Mouse (Mus musculus) cerebral cortex, adult 2 months (tissue): ENCODE results near the gene Tor1aip1.

ENCODE experiments used
- WGBS: fragments of 180-500 bp; shearing (Covaris S2); methylation state at CpG from one replicate; pipeline ENCODE4 v1.1.7; 2018; 5-methylcytosine and 5-hydroxymethylcytosine counted together

The Tor1aip1 gene

GRCm38 (mm10) chr1:156033921-156034320 lies 2.4 kb downstream of the Tor1aip1 start:
- 95% methylated on average over 7 of the region's 7 CpGs for WGBS

- 86% methylated on average over 4 of the region's 4 CpGs for WGBS
Observed at GRCm38 (mm10) chr1:156028340-156028975, 7.8 kb downstream of the Tor1aip1 start.

- WGBS = 81% methylated on average over 3 of the region's 3 CpGs
Observed at GRCm38 (mm10) chr1:156027849-156028248, 8.4 kb downstream of the Tor1aip1 start.

GRCm38 (mm10) chr1:156024831-156025503 lies 11.3 kb downstream of the Tor1aip1 start:
- 44% methylated on average over 8 of the region's 8 CpGs for WGBS

DNA sequence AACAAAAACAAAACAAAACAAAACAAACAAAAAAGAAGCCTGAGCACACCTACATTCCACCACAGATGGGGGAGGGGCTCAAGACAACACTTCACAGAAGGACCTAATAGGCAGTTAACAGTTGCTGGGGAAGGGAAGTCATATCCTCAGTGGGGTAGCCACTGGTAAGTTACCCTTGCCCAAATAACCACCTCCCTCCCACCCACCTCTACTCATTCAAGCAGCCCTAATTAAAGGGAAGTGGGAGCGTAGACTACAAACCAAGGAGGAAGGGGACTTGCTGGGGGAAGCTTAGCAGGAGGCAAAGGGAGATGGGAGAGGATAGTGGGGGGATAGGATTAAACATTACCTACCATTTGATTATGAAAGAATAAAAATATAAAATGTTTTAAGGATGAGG lies 15.9 kb downstream of the Tor1aip1 start:
- WGBS = 95% methylated on average over 1 of the region's 1 CpGs

- 93% methylated on average over 1 of the region's 1 CpGs for WGBS
Observed at GRCm38 (mm10) chr1:156019800-156020199, 16.5 kb downstream of the Tor1aip1 start.

GRCm38 (mm10) chr1:156009003-156009402 lies 27.3 kb downstream of the Tor1aip1 start:
- 100% methylated on average over 1 of the region's 1 CpGs for WGBS

DNA sequence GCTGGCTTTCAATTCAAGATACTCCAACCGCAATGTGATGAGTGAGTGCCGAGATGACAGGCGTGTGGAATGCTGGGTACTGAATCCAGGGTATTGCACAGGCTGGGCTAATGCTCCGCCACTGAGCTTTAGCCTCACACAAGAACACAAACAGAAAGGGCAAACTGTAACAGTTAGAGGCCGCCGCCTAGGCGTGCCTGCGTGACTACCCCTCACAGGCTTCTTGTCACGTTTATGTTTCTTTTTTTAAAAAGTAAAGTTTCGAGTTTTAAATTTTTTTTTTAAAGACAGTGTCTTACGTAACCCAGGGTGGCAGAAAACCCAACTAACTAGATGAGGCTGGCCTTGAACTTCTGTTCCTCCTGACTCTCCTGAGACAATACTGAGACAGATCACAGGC lies 30.4 kb downstream of the Tor1aip1 start:
- WGBS = 91% methylated on average over 11 of the region's 11 CpGs

GRCm38 (mm10) chr1:156003201-156003935 lies 32.9 kb downstream of the Tor1aip1 start:
- WGBS = 81% methylated on average over 7 of the region's 7 CpGs

DNA sequence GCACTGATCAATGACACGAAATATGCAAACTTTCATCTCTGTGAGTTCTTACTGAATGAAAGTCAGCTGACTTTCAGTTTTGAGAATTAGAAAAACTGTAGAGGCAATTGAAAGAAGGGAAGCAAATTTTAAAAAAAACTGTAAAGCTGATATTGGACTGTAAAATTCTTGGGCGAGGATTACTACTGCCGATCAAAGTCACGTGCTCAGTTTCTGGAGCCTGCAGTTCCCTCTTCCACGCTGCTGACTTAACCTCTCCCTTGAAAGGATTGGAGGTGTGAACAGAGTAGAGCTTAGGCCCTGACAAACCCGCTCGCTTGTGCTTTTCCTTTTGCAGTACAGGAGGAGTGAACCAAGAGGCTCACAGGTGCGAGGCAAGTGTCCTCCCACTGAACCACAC lies 33.9 kb downstream of the Tor1aip1 start:
- WGBS = 89% methylated on average over 8 of the region's 8 CpGs

DNA sequence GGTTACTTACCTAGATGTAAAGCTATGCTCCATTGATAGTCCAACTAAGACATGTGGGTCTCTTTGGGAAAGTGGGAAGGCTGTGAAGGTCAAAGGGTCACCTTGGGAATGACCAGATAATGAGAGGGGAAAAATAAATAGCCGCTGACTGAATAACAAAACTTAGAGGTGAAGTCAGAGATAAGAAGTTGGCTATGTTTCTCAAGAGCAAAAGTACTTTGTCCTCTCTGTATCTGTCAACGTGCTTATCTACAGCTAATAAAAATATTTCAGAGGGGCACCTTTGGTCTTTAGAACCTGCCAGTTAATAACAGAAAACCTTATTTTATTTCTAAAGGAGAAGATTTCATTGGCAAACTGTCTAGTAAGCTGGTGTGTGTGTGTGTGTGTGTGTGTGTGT lies 40.7 kb downstream of the Tor1aip1 start:
- 90% methylated on average over 2 of the region's 2 CpGs for WGBS

DNA sequence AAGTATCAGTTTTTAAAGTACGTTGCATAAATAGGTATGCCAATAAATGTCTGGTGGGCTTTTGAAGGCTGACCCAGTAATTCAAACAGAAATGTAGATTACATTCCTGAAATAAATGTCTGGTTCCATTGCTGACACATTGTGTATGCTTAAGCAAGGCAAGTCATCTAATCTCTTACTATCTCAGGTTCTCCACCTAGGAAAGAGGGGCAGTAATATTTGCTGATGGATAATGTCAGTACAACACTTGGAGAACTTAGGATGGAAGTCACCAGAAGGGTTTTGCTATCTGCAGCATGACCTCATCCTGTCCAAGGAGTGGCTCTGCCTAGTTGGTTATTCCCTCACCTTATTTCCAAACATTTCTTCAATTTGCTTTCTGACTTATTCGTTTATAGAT lies 41.8 kb downstream of the Tor1aip1 start:
- WGBS = 90% methylated on average over 2 of the region's 2 CpGs

DNA sequence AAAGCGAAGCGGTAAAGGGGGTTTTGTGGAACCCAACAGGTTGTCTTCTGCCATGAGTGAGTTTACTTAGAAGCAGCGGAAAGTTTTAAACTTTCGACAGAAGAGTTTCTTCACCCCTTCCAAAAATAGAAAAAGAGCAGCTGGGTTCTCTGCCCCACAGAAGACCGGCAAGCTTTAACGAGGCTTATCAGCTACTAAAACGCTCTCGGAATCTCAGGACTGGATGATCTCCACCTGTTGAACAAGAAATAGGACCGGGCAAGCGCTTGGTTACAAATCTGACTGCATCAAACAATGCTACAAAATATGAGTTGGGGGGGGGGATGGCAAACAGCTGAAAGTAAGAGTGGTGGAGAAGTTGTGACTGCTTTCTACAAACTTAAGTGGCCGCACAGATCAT lies 45.9 kb downstream of the Tor1aip1 start:
- WGBS = 81% methylated on average over 11 of the region's 11 CpGs

GRCm38 (mm10) chr1:155989387-155989786 lies 46.9 kb downstream of the Tor1aip1 start:
- 23% methylated on average over 2 of the region's 2 CpGs for WGBS

DNA sequence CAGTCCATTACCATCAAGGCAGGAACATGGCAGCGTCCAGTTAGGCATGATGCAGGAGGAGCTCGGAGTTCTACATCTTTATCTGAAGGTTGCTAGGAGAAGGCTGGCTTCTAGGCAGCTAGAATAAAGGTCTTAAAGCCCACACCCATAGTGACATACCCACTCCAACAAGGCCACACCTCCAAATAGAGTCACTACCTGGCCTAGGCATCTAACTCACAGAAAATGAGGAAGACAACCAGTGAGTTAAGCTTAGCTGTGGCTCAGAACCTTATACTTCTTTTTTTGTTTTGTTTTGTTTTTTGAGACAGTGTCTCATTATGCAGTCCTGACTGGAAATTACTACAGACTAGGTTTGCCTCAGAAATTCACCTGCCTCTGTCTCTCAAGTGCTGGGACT lies 48.7 kb downstream of the Tor1aip1 start:
- 93% methylated on average over 2 of the region's 2 CpGs for WGBS

GRCm38 (mm10) chr1:155974931-155975330 lies 61.3 kb downstream of the Tor1aip1 start:
- 42% methylated on average over 2 of the region's 2 CpGs for WGBS

DNA sequence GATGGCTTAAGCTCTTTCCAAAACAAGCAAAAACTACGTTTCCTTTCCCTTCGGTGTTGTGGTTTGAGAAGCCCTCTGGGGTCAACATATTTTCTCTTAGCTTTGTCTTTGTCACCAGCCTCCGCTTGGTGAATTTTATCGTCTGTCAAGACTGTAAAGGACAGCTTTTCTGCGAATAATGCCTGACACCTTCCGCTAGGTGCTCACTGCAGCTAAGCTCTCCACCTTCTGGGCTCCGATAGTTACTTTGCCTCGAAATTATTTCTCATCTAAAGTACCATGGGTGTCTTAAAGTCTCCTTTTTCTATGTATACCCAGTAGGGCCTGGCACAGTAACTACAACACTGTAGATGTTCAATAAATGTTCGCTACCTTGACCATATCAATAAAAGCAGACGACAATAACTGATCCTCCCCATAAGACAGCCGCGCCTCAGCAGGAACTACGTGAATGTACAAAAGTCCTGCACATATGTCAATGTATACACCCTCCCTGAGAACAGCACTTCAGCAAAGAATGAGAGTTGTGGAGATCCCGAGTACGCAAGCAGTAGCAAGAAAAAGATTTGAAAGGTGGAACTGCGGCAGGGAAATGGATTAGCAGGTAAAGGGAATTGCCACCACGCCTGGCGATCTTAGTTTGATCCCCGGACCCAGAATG lies 62.4 kb downstream of the Tor1aip1 start:
- WGBS = 6% methylated on average over 19 of the region's 19 CpGs

DNA sequence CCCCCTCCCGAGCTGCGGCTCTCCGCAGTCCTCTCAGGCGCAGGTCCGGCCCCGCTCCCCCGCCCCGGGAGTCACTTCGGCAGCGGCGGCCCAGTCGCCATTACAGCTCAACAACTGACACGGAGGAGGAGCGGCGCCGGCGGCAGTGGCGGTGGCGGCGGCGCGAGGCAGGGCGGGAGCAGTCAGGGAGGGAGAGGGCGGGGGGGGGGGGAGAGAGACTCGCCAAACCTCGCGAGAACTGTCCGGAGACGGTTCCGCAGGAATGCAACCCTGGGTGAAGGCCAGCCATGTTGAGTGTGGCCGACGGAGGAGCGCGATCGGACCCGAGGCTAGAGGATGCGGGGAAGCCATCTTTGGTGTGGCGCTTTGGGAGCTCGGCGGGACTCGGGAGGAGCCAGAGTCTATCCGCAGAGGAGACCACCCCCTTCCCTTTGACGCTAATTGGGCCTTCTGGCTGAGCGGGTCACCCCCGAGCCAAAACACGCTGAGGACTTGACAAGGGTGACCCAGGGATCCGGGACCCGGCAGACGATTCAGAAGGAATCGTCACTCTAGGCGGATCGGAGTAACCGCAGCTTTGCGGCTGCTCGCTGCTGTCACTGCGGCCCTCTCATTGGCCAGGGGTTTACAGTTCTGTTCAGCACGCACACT lies 63.1 kb downstream of the Tor1aip1 start, which contains the start of gene Cep350:
Cep350 (minus strand) TSS at position 188 of the 651 bp plus-strand sequence.
- WGBS = under 1% methylated on average over 51 of the region's 57 CpGs

GRCm38 (mm10) chr1:155972146-155973067 lies 63.9 kb downstream of the Tor1aip1 start:
- 2% methylated on average over 51 of the region's 51 CpGs for WGBS
